Mouse (Mus musculus) megakaryocyte, embryonic 14.5 days (primary cell): ENCODE results near the gene Rad51b. TPM values are rescaled to one million over a fixed set of nuclear protein-coding genes. Genes with fewer than 3 reads are reported as not detected.

ENCODE experiments used
- H3K27me3 ChIP-seq: replicated peaks from 2 replicates; pipeline ENCODE3; 2012; ENCODE audit warnings: inconsistent platforms
- H3K36me3 ChIP-seq: replicated peaks from 2 replicates; pipeline ENCODE3; 2012; ENCODE audit warnings: low read length, inconsistent platforms, mixed read lengths
- H3K4me1 ChIP-seq: 2 replicates; pipeline ENCODE4 v1.6.1; 2012; ENCODE audit warnings: inconsistent platforms
- H3K4me3 ChIP-seq: replicated peaks from 2 replicates; pipeline ENCODE3; 2012; ENCODE audit warnings: moderate library complexity, mild to moderate bottlenecking, inconsistent platforms
- H3K9me3 ChIP-seq: 2 replicates; pipeline ENCODE4 v1.6.1; 2012; ENCODE audit warnings: inconsistent platforms
- FLI1 ChIP-seq: IDR thresholded peaks from 2 replicates; pipeline ENCODE4 v1.6.1; 2012; ENCODE audit warnings: low read length, inconsistent platforms, mixed read lengths
- GATA1 ChIP-seq: IDR thresholded peaks from 3 replicates; pipeline ENCODE4 v1.6.1; 2012; ENCODE audit warnings: mixed read lengths, low read length, inconsistent platforms, borderline replicate concordance
- polyA plus RNA-seq: library from polyadenylated mRNA; stranded (reverse); fragments of >175 nt; gene quantifications from 2 replicates; pipeline ENCODE4 v1.2.3, GENCODE M21; 2012; ENCODE audit warnings: low replicate concordance; ENCODE audit not compliant: insufficient read depth

The Rad51b gene
- polyA plus RNA-seq, 1 experiment = 0.30 TPM

DNA sequence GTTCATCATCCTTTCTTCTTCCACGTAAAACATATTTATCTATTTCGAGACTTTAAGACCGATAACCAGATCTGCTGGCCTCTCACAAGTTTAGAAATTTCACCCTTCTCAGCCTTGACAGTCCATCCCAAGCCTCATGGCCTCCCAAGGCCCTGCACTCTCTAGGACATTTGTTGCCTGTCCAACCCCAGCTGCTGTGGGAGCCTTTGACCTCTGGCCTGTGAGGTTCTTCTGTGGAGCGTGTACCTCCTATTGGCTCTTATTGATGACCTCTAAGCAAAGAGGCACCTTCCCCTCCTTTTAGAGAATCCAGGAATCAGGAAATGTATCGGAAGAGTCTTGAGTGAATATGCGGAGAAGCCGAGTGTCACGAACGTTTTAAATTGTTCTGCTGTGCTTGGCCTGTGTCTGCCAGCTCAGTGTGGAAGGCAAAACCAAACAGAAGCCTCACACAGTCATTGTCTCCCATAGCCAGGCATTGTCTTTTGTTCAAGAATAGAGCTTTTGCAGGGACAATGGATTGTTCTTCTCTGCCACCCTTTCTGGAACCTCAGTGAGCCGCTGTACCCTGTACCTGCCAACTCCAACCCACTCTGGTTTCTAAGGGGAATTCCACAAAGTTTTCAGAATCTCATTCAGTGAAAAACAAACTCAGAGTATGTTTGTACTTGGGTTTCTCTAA is 215.3 kb downstream of the Rad51b start:
- no peaks in the 10 kb centered on the region for H3K36me3 ChIP-seq
- no peaks in the 10 kb centered on the region for H3K9me3 ChIP-seq
- TF ChIP-seq GATA1 = no peak
- TF ChIP-seq FLI1 = no peak
- peaks cover 16% of the 10 kb centered on the region for H3K4me1 ChIP-seq
- no peaks in the 10 kb centered on the region for H3K27me3 ChIP-seq
- H3K4me3 ChIP-seq = no peak overlapping the region

DNA sequence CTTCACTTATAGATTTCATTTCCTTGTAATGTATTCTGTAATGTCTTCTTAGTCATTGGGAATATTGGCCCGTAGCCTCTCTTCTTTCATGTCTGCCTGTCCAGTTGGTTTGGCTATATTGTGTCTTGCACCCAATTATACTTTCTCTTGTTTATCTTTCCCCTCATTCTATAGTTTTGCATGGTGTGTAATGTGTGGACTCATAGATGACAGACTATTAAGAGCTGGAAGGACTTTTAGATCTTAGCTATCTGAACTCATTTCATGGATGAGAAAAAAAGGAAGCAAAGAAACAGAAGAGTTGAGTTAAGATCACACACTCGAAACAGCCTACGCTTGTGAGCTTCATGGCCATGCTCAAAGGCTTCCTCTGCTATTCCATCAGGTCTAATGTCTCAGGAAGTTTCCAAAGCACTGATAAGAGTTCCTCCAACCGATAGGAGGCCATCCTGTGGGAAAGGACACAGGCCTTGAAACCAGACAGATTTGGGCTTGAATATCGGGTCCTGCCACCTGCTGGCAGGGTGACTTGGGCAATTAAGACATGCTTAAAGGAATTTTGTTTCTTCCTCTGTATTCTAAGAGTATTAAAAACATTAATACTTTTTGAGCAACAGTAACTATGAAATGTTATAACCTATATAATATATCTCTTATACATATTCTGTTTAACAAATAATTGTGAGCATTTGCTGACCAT is 216.1 kb downstream of the Rad51b start:
- Histone ChIP-seq H3K4me1 (peaks cover 16% of the 10 kb centered on the region), H3K27me3 (no peaks in the 10 kb centered on the region), H3K9me3 (no peaks in the 10 kb centered on the region), H3K4me3 (no peak overlapping the region), H3K36me3 (no peaks in the 10 kb centered on the region)
- TF ChIP-seq FLI1 (no peak), GATA1 (no peak)

DNA sequence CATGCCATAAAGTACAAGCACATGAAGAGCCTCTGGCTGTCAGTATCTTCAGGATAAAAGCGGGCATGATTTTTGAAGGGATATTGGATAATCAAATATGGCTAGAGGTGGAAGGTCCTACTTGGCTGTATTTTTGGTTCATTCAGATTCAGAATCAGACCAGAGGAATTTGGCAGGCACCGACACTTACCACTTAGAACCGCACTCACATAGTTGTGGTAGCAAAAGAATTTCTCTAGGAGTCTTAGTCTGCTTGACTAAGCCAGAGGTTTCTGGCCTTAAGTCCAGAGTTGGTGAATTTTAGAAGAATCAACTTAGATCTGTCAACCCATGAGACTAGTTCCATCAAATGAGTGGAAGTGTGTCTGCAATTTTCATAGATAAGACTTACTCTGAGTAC is 217.6 kb downstream of the Rad51b start:
- H3K36me3 ChIP-seq = no peaks in the 10 kb centered on the region
- no peak overlapping the region for H3K4me3 ChIP-seq
- no peaks in the 10 kb centered on the region for H3K27me3 ChIP-seq
- peaks cover 16% of the 10 kb centered on the region for H3K4me1 ChIP-seq
- no peak for TF ChIP-seq GATA1
- no peak for TF ChIP-seq FLI1
- no peaks in the 10 kb centered on the region for H3K9me3 ChIP-seq

DNA sequence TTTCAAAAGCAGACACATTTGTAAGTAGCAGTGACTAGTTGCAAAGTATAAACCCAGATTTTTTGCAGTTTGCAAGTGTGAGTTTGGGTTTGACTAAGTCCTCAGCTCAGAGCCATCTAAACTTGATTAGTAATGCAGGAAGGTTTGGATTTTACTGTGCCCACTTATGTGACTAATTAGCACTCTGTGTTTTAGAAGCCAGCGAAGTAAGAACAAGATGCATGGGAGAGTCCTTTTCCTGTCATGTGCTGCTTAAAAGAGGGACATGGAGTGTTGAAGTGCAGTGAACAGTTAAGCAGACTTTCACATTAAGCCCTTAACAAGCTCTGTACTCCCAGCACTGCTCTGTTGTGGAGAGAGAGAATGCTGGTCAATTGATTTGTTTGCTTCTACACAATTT is 225.3 kb downstream of the Rad51b start:
- Histone ChIP-seq H3K36me3 (no peaks in the 10 kb centered on the region), H3K4me3 (no peak overlapping the region), H3K4me1 (no peaks in the 10 kb centered on the region), H3K9me3 (no peaks in the 10 kb centered on the region), H3K27me3 (no peaks in the 10 kb centered on the region)
- no peak for TF ChIP-seq FLI1
- TF ChIP-seq GATA1 = no peak

DNA sequence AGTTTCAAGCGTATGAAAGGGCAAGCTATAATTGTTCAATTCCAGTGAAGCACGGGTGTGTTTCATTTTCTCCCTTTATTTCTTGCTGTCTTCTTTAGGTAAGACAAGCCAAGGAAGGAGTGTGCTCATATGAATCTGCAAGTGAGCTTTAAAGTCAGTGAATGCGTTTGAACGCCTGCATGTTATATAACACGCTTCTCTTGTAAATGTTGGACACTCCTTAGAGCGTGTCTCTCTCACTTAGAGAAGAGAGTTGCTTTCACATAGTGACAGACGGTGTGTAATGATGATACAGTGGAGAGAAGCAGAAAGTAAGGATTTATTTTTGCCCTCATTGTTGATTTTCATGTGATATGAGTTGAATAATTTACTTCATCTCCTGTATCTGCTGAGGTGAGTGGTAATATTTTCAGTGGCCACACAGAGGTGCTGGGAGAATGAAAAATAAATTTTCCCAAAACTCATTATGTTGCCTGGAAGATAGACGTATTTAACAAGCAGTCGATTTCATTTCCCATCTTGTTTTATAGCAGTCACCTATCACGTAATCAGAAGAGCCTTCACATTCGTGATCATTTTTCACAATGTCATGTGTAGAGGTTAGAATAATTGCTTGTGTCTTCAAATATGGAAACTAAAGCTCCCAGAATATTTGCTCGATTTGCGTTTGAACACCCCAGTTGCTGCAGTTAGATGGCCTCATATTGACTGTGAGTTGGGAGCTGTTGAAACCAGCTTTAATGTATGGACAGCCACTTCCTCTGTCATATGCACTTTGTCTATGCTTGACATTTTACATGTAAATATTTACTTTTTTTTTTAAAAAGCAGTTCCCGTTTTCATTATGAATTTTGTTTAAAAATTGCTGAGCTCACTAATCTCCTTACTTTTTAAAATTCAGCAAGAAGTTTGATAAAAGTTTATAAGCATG is 228.1 kb downstream of the Rad51b start:
- Histone ChIP-seq H3K4me3 (no peak overlapping the region), H3K27me3 (no peaks in the 10 kb centered on the region), H3K9me3 (peaks cover 7% of the 10 kb centered on the region), H3K4me1 (no peaks in the 10 kb centered on the region), H3K36me3 (no peaks in the 10 kb centered on the region)
- no peak for TF ChIP-seq FLI1
- no peak for TF ChIP-seq GATA1

DNA sequence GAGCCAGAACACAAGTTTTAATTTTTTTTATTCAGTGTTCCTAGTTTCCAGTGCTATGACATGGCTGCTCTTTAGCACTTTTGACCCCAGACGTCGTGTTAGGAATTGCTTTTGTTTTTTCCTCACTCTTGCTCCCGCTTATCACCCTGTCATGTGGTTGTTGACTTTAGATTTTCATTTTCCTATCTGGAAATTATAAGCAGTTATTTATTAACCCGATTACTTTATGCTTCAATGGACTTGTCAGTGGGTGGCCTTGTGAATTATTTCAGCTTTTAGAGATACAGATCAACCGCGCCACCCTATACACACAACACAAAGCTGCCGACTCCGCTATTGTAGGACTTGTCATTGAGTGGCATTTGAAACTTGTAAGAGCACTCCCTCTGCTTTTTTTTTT is 228.8 kb downstream of the Rad51b start:
- TF ChIP-seq GATA1 (no peak), FLI1 (no peak)
- Histone ChIP-seq H3K27me3 (no peaks in the 10 kb centered on the region), H3K9me3 (peaks cover 7% of the 10 kb centered on the region), H3K36me3 (no peaks in the 10 kb centered on the region), H3K4me1 (no peaks in the 10 kb centered on the region), H3K4me3 (no peak overlapping the region)

DNA sequence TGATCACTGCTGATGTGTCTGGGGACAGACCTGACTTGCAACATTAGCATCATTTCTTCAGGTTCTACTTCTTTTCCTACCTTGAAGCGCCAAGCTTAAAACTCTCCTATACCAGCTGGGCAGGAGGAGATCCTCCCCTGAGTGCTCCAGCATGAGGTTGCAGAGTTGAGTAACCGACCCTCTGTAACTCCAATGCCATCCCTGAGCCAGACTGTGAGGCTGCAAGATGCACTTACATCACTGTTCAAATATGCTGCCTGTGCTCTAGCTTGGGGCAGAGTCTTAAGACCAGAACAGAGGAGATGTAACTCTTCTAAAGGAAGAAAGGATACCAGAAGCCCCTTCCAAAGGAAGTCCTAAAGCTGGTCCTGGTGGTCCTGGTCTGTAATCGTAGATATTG is 230.1 kb downstream of the Rad51b start:
- no peaks in the 10 kb centered on the region for H3K36me3 ChIP-seq
- H3K4me1 ChIP-seq = no peaks in the 10 kb centered on the region
- TF ChIP-seq FLI1 (no peak), GATA1 (no peak)
- no peaks in the 10 kb centered on the region for H3K27me3 ChIP-seq
- peaks cover 7% of the 10 kb centered on the region for H3K9me3 ChIP-seq
- H3K4me3 ChIP-seq = no peak overlapping the region

DNA sequence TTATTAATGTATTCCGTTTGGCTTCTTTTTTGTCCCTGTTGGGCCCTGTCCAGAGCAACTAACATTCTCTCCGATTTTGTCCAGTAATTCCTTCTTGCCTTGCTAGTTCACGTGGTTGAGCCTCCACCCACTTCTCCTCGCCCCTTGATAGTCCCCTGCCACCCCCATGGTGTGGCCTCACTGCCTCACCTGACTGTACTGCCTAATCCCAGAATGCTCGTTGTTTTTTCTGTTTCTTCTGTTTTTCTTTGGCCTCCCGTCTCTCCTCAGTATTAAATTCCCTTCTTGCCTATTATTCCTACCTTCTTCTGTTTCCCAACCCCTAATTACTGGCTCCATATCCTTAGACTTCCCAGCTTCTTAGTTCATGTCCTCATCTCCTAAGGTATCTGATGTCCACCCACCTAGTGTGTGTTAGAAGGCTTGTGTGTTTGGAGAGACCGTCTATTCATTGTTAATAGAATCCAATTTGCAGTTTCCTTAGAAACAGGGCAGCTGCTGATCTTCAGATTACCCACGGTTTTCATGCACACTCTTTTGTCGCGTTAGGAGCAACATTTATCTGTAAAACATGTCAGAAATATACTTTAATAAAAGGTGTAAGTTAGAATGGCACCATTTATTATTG is 233.3 kb downstream of the Rad51b start:
- Histone ChIP-seq H3K4me1 (no peaks in the 10 kb centered on the region), H3K4me3 (no peak overlapping the region), H3K9me3 (peaks cover 7% of the 10 kb centered on the region), H3K36me3 (no peaks in the 10 kb centered on the region), H3K27me3 (no peaks in the 10 kb centered on the region)
- TF ChIP-seq GATA1 (no peak), FLI1 (no peak)

DNA sequence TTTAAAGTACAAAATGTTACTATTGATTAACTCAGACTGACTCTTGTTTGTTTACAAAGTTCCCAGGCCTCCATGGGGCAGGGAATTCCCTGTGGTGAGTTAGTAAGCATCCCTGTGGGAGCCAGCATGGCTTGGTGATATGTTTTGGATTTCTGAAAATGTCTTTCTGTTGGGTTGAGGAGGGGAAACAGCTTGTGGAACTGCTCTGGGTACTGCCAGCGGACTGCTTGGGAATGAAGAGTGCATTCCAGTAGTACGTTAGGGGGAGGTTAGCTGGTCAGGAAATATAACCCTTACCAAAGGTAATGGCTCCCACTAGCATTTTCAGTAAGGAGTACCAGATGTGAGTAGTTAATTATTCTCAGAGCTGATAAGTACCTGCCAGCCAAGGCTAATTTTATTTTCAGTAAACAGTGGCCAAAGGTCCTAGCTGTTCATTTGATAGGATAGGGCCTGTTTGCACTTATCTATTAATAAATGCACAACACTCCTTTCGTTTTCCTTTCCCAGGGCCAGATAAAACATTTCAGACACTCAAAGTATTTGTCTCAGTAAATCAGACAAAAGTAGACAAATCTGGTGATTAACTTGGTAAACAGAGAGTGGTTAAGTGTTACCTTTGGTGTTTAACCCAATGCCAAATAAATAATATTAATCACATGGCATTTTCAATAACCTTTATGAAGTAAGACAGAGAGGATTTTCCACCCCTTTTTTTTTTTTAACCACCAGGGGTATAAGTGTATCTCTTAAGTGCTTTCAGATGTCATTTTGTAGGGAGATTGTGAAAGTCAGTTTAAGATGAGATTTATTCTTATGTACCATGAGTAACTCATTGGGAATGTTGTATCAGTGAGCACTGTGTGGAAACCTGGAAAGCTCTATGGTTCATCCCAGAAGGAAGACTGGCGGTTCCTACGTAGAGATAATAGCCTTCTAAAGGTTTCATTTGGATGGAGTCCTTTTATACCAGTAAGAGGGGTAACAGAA is 235.0 kb downstream of the Rad51b start:
- H3K9me3 ChIP-seq = peaks cover 7% of the 10 kb centered on the region
- no peaks in the 10 kb centered on the region for H3K27me3 ChIP-seq
- TF ChIP-seq GATA1 = no peak
- no peak for TF ChIP-seq FLI1
- no peaks in the 10 kb centered on the region for H3K4me1 ChIP-seq
- H3K4me3 ChIP-seq = no peak overlapping the region
- no peaks in the 10 kb centered on the region for H3K36me3 ChIP-seq
